Mouse (Mus musculus): ENCODE data around the gene Hmgn1. TPM values are rescaled to one million over a fixed set of nuclear protein-coding genes. Genes with fewer than 3 reads are reported as not detected.
"Not testable (repeated sequence)": the region's sequence is repeated elsewhere in the genome, so short reads cannot be mapped to it uniquely, and the experiment has no call there.

The Hmgn1 gene
- polyA plus RNA-seq, 1 experiment from 2014 or later, result 655 TPM

DNA sequence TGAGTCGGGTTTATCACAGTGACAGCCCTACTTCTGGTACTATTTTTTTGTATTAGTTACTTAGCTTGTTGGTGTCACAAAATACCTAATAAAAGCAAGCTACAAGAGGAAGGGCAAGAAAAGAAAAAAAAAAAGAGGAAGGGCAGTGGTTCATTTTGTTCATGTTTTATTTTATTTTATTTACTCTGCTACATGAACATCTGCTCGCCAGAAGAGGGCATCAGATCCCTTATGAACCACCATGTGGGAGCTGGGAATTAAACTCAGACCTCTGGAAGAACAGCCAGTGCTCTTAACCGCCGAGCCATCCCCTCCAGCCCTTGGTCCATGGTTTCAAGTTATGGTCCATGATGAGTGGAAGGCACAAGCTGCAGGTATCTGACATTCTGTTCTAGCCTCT, 12.8 kb downstream of the Hmgn1 start:
- no peak overlapping the region for H3K4me2 ChIP-seq (replicated peaks)
- H3K4me3 ChIP-seq, result no peak overlapping the region
- H3K27me3 ChIP-seq, result no peaks in the 10 kb centered on the region
- WGBS, result 52% methylated on average over 4 of the region's 4 CpGs
- H3K36me3 ChIP-seq, result peaks cover 10% of the 10 kb centered on the region; the same call in 1 of the 2 replicates
- H3K9me3 ChIP-seq (replicated peaks), result no peaks in the 10 kb centered on the region
- no peaks in the 10 kb centered on the region for H3K4me1 ChIP-seq
- H3K27ac ChIP-seq, result no peak overlapping the region
- H3K9ac ChIP-seq, result no peak overlapping the region
- no peak for ATAC-seq (ENCODE audit: low FRiP score)

DNA sequence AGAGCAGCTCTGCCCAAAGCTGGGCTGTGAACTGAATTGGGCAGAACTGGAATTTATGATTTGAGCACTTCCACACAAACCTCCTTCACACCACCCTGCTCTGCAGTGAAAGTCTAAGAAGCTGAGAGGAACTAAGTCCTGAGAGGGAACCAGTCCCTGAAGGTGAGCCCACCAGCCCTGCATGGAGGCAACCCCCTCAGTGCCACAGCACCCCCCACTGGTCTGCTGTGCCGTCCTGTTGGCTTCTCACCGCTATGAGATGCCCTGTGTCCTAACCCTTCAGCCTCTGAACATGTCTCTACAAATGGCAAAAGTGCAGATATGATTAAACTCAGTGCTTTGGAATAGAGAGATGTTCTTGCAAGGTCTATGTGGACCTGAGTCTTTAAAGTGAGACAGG, 14.8 kb downstream of the Hmgn1 start:
- no peaks in the 10 kb centered on the region for H3K4me1 ChIP-seq
- no peaks in the 10 kb centered on the region for H3K9me3 ChIP-seq (replicated peaks)
- no peaks in the 10 kb centered on the region for H3K27me3 ChIP-seq
- no peak overlapping the region for H3K4me2 ChIP-seq (replicated peaks)
- 47% methylated on average over 2 of the region's 2 CpGs for WGBS
- H3K4me3 ChIP-seq, result no peak overlapping the region
- no peak overlapping the region for H3K9ac ChIP-seq
- no peak for ATAC-seq (ENCODE audit: low FRiP score)
- H3K27ac ChIP-seq, result no peak overlapping the region
- H3K36me3 ChIP-seq, result no peaks in the 10 kb centered on the region

DNA sequence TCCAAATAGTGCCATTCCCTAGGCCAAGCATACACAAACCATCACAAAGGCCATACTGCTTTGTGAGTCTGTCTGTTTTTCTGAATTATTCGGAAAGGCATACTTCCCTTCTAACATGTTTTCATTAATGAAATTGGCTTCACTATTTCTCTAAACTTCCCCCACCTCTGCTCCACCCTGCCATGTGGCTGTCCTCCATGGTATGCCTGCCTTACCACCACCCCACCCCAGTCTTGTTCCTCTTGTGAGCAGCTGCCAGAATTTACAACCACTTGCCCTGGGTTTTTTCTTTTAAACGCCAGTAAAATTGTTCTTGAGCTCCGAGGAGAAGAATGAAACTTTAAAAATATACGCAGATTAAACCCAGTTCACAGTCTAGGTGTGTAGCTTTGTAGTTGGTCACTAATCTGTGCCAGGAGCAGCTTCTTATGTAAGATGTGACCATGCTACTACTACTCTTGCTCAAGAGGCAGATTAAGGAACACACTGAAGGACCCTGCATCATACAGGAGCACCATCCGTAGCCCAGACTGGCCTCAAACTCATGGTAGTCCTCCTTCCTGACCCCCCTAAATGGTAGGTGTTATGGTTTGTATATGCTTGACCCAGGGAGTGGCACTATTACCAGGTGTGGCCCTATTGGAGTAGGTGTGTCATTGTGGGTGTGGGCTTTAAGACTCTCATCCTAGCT, 16.7 kb downstream of the Hmgn1 start:
- ATAC-seq (ENCODE audit: low FRiP score), result no peak
- Histone ChIP-seq H3K4me2 (replicated peaks) (no peak overlapping the region), H3K27ac (no peak overlapping the region), H3K9ac (no peak overlapping the region), H3K27me3 (no peaks in the 10 kb centered on the region), H3K4me3 (no peak overlapping the region), H3K36me3 (no peaks in the 10 kb centered on the region), H3K9me3 (replicated peaks) (no peaks in the 10 kb centered on the region), H3K4me1 (no peaks in the 10 kb centered on the region)
- 87% methylated on average over 5 of the region's 5 CpGs for WGBS

DNA sequence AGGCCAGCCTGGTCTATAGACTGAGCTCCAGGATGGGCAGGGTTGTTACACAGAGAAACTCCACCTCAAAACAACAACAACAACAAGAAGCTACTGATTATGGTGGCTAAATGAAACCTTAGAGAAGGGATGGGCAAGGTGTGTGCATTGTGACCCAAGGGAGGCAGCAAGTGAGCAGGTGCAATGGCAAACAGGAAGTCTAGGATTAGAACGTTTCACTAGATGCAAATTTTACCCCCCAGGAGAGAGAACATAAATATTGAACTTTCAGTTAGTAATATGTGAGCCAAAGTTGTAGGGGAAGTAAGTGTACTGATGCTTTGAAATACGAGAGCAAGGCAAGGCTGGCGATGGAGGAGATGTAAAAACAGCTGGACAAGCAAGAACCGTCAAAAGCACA, 17.9 kb downstream of the Hmgn1 start:
- Histone ChIP-seq H3K4me1 (no peaks in the 10 kb centered on the region), H3K27me3 (no peaks in the 10 kb centered on the region), H3K9me3 (replicated peaks) (no peaks in the 10 kb centered on the region), H3K4me2 (replicated peaks) (no peak overlapping the region), H3K36me3 (no peaks in the 10 kb centered on the region), H3K27ac (no peak overlapping the region), H3K4me3 (no peak overlapping the region), H3K9ac (no peak overlapping the region)
- ATAC-seq (ENCODE audit: low FRiP score), result no peak
- WGBS, result 63% methylated on average over 4 of the region's 4 CpGs

DNA sequence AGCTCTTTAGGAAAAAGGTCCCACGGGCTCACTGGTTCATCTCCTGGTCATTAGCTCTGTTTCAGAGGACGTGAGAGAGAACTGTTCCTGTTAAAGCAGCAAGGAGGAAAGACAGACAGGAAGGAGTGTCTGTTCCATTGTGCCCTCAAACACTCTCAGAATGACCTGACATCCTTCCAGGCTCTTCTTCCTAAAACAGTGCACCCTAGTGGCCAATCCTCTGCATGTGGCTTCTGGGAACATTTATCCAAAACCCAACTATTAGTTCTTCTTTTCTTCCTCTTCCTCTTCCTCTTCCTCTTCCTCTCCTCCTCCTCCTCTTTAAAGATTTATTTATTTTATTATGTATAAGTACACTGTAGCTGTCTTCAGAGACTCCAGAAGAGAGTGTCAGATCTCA, 24.5 kb downstream of the Hmgn1 start:
- H3K27me3 ChIP-seq, result no peaks in the 10 kb centered on the region
- ATAC-seq (ENCODE audit: low FRiP score), result no peak
- H3K36me3 ChIP-seq, result no peaks in the 10 kb centered on the region
- 44% methylated on average over 2 of the region's 2 CpGs for WGBS
- no peak overlapping the region for H3K9ac ChIP-seq
- no peaks in the 10 kb centered on the region for H3K9me3 ChIP-seq (replicated peaks)
- H3K4me2 ChIP-seq (replicated peaks), result no peak overlapping the region
- no peak overlapping the region for H3K27ac ChIP-seq
- H3K4me3 ChIP-seq, result no peak overlapping the region
- H3K4me1 ChIP-seq, result no peaks in the 10 kb centered on the region

DNA sequence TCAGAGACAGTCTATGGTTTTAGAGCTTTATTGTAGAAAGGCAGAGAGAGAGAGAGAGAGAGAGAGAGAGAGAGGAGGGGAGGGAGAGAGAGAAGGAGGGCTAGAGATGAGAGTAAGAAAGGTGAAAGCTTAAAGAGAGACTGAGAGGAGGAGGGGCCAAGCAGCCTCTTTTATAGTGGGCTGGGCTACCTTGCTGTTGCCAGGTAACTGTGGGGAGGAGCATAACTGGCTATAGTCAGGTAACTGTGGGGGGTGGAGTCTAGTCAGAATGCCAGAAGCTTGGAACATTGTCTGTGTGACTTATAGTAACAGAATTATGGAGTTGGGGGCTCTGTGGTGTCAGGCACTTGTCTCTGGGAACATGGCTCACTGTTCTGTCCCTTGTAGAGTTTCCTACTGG, 29.7 kb downstream of the Hmgn1 start:
- not testable (repeated sequence) for H3K4me1 ChIP-seq; H3K36me3 ChIP-seq; H3K4me3 ChIP-seq; H3K9me3 ChIP-seq (replicated peaks); H3K4me2 ChIP-seq (replicated peaks); H3K27me3 ChIP-seq; H3K27ac ChIP-seq; H3K9ac ChIP-seq; ATAC-seq (ENCODE audit: low FRiP score)

DNA sequence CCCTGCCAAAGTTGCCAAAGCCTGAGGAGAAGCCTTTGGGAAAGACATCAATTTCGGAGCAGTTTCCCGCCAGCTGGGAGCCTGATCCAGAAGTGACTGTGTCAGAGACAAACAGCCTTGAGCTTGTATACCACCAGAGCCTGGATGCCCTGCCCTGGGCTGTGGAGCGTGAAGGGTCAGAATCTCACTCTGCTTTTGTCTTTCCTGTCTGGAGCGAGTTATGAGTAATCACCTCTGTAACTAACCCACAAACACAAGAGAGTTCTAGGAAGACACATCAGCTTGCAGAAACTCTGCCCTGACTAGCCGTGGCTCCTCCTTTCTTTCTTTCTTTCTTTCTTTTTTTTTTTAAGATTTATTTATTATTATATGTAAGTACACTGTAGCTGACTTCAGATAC, 31.6 kb downstream of the Hmgn1 start:
- Histone ChIP-seq H3K4me3 (no peak overlapping the region), H3K36me3 (no peaks in the 10 kb centered on the region), H3K9ac (no peak overlapping the region), H3K4me2 (replicated peaks) (no peak overlapping the region), H3K9me3 (replicated peaks) (no peaks in the 10 kb centered on the region), H3K27ac (no peak overlapping the region), H3K4me1 (no peaks in the 10 kb centered on the region), H3K27me3 (no peaks in the 10 kb centered on the region)
- ATAC-seq (ENCODE audit: low FRiP score), result no peak
- 86% methylated on average over 5 of the region's 5 CpGs for WGBS

DNA sequence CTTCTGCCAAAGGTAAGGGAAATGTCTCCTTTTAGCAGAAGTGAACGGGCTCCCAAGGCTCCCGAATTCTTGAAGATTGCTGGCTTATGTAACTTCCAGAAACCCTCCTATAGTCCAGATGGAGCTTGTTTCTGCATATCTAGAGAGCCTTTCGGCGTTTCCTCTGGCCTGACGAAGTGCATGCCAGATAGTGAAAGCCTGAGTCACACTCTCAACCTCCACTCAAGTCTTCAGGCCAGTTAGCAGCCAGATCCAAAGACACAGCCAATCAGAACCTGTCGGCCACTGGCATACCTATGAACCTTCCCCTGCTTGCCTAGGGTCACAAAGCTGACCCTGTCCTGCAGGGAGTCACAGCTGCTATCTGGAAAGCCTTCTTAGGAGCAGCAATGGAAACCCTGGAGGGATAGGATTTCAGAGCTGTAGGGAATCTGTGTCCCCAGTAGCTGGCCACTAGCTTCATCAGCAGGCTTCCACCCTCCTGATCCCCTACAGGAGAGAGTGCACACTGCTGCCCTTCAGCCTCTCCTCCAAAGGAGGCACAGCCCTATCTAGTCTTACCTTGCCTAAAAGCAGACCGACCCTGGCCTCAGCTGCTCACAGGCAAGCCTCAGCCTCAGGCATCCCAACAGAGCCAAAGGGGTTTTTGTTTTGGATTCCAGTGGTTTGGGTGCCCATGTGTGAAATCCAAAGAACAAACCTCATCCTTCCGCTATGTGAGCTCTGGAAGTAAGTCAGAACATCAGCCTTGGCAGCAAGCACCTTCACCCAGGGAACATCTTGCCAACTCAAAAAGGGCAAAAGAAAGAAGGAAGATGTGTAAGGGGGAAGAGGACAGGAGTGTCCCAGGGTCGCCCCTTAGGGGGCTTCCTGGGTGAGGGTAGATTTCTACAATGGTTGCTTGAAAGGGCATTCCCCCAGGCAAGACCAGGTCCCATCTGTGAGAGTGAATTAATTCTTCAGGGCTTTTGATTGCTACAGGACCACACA, 35.7 kb downstream of the Hmgn1 start:
- Histone ChIP-seq H3K36me3 (no peaks in the 10 kb centered on the region), H3K4me1 (no peaks in the 10 kb centered on the region), H3K9me3 (replicated peaks) (no peaks in the 10 kb centered on the region), H3K4me3 (no peak overlapping the region), H3K27me3 (no peaks in the 10 kb centered on the region), H3K27ac (no peak overlapping the region), H3K9ac (no peak overlapping the region), H3K4me2 (replicated peaks) (no peak overlapping the region)
- ATAC-seq (ENCODE audit: low FRiP score), result no peak
- WGBS, result 64% methylated on average over 9 of the region's 9 CpGs

DNA sequence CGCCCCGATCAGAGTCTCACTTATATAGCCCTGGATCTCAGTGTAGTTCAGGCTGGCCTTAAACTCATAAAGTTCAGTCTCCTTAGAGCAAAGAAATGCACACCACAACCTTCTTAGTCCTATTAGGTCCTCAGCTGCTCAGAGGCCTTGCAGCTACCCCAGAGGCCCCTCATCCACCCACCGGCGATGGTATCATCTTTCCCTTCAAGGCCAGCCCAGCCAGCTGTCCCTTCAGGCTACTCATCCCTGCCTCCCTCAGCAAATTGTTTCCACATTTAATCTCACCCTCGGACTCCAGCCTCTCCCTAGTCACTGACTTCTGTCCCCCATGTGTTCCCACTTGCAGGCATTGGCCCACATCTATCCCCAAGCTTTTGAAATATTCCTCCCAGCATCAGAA, 39.4 kb downstream of the Hmgn1 start:
- ATAC-seq (ENCODE audit: low FRiP score), result no peak
- 72% methylated on average over 5 of the region's 5 CpGs for WGBS
- H3K9ac ChIP-seq, result no peak overlapping the region
- no peak overlapping the region for H3K27ac ChIP-seq
- H3K4me3 ChIP-seq, result no peak overlapping the region
- no peaks in the 10 kb centered on the region for H3K36me3 ChIP-seq
- H3K4me2 ChIP-seq (replicated peaks), result no peak overlapping the region
- H3K9me3 ChIP-seq (replicated peaks), result no peaks in the 10 kb centered on the region
- H3K27me3 ChIP-seq, result no peaks in the 10 kb centered on the region
- H3K4me1 ChIP-seq, result no peaks in the 10 kb centered on the region; the same call in 1 of the 2 replicates

DNA sequence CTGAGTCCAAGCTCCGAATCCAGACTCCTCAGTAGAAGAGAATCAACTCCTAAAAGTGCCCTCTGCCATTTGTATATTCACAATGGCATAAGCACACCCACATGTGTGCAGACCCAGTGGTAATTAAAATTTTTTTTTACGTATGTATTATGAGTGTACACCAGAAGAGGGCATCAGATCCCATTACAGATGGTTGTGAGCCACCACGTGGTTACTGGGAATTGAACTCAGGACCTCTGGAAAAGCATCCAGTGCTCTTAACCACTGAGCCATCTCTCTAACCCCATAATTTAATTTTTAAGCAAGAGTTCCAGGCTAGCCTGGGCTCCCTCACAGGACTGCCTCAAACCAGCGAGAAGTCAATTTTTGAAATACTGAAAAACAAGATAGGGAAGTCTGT, 40.1 kb downstream of the Hmgn1 start:
- no peak overlapping the region for H3K27ac ChIP-seq
- no peak overlapping the region for H3K4me2 ChIP-seq (replicated peaks)
- no peaks in the 10 kb centered on the region for H3K9me3 ChIP-seq (replicated peaks)
- no peak overlapping the region for H3K4me3 ChIP-seq
- no peaks in the 10 kb centered on the region for H3K27me3 ChIP-seq
- H3K36me3 ChIP-seq, result no peaks in the 10 kb centered on the region
- no peak overlapping the region for H3K9ac ChIP-seq
- no peak for ATAC-seq (ENCODE audit: low FRiP score)
- no peaks in the 10 kb centered on the region; the same call in 1 of the 2 replicates for H3K4me1 ChIP-seq
- WGBS, result 79% methylated on average over 4 of the region's 4 CpGs

DNA sequence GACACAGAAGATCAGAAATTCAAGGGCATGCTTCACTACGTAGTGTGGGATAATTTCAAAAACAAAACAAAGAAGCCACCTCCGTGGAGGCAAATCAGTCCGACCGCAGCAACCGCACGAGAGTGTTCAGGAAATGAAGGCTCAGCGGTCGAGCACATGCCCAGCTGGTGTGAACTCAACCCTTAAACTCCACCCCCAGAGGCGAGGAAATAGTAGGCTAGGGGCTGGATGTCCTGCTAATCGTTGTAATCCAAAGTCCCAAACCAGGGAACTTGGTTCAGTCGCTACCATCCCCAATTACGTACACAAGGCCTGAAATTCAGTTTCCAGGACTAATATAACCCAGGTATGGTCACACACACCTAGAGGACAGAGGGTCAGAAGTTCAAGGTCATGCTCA, 40.5 kb downstream of the Hmgn1 start:
- no peak overlapping the region for H3K4me2 ChIP-seq (replicated peaks)

DNA sequence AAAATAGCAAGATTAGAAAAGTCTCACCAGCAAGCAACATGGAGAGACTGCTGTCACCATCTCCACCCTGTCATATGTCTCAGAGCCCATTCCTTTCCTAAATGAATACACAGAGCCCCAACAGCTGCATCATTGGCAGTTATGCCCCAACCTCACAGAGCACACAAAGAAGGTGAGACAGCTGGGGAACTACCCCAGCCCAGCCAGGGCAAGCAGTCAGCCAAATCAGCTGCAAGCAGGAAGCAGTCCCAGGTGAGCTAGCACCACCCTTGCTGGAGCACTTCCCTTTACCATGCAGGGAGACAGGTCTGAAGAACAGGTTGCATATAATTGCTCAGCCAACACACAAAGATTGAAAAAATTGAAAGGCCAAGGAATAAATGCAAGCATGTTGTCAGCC, 41.9 kb downstream of the Hmgn1 start:
- Histone ChIP-seq H3K27ac (0 out of 2 replicates have a peak overlapping the region, but pooled peaks have one; percentile 2), H3K9me3 (replicated peaks) (no peaks in the 10 kb centered on the region), H3K4me1 (peaks cover 6% of the 10 kb centered on the region), H3K27me3 (no peaks in the 10 kb centered on the region), H3K36me3 (no peaks in the 10 kb centered on the region), H3K4me2 (replicated peaks) (no peak overlapping the region), H3K9ac (no peak overlapping the region), H3K4me3 (no peak overlapping the region)
- no peak for ATAC-seq (ENCODE audit: low FRiP score)

More for the DNA sequence above, 40.5 kb downstream of the Hmgn1 start:
- H3K4me1 ChIP-seq, result no peaks in the 10 kb centered on the region; the same call in 1 of the 2 replicates
- no peak overlapping the region for H3K4me3 ChIP-seq
- no peaks in the 10 kb centered on the region for H3K36me3 ChIP-seq
- no peak overlapping the region for H3K27ac ChIP-seq
- WGBS, result 75% methylated on average over 12 of the region's 12 CpGs
- no peak overlapping the region for H3K9ac ChIP-seq
- H3K9me3 ChIP-seq (replicated peaks), result no peaks in the 10 kb centered on the region
- ATAC-seq (ENCODE audit: low FRiP score), result no peak
- H3K27me3 ChIP-seq, result no peaks in the 10 kb centered on the region
